Mouse (Mus musculus) MN1 (cell line): ENCODE results near the gene Junb.

Experiments used
- DNase-seq: peaks from one replicate; pipeline ENCODE4 v3.0.0-alpha.2; 2016; ENCODE audit warnings: low spot score

Junb gene

GRCm38 (mm10) chr8:84970913-84971312, 7.6 kb downstream of the Junb start:
- DNase-seq: no peak

- peak; percentile 49 for DNase-seq
Observed at GRCm38 (mm10) chr8:84970135-84970790, 8.3 kb downstream of the Junb start.

GRCm38 (mm10) chr8:84969241-84970134, 9.0 kb downstream of the Junb start, which contains the start of the genes Gm49661, Prdx2 and Rnaseh2a:
Gene Gm49661 (minus strand): TSS chr8:84969433.
Gene Prdx2 (plus strand): TSS chr8:84969587.
Gene Rnaseh2a (minus strand): TSS chr8:84969767.
- DNase-seq: peak; percentile 83

GRCm38 (mm10) chr8:84968650-84969049, 9.9 kb downstream of the Junb start:
- peak; percentile 56 for DNase-seq

- no peak for DNase-seq
Observed at GRCm38 (mm10) chr8:84967532-84968304, 10.8 kb downstream of the Junb start.

GRCm38 (mm10) chr8:84966603-84967002, 11.9 kb downstream of the Junb start:
- peak; percentile 44 for DNase-seq

GRCm38 (mm10) chr8:84965731-84966291, 12.7 kb downstream of the Junb start:
- DNase-seq: peak; percentile 99

GRCm38 (mm10) chr8:84963952-84964351, 14.6 kb downstream of the Junb start:
- DNase-seq: no peak

GRCm38 (mm10) chr8:84959811-84960210, 18.7 kb downstream of the Junb start:
- no peak for DNase-seq

GRCm38 (mm10) chr8:84956768-84957167, 21.8 kb downstream of the Junb start:
- DNase-seq: peak; percentile 92

- peak; percentile 78 for DNase-seq
Observed at GRCm38 (mm10) chr8:84952612-84953255, 25.8 kb downstream of the Junb start.

- no peak for DNase-seq
Observed at GRCm38 (mm10) chr8:84949753-84950152, 28.8 kb downstream of the Junb start.

- no peak for DNase-seq
Observed at GRCm38 (mm10) chr8:84947241-84947545, 31.3 kb downstream of the Junb start.

GRCm38 (mm10) chr8:84946528-84947240, 31.8 kb downstream of the Junb start, which contains the start of gene Rtbdn:
Gene Rtbdn (plus strand): TSS chr8:84946991.
- DNase-seq: peak; percentile 86

GRCm38 (mm10) chr8:84945633-84946527, 32.6 kb downstream of the Junb start:
- peak; percentile 90 for DNase-seq

- DNase-seq: peak; percentile 87
Observed at GRCm38 (mm10) chr8:84945235-84945632, 33.3 kb downstream of the Junb start.

GRCm38 (mm10) chr8:84944478-84945160, 33.9 kb downstream of the Junb start:
- DNase-seq: peak; percentile 94

GRCm38 (mm10) chr8:84943699-84944098, 34.8 kb downstream of the Junb start:
- DNase-seq: peak; percentile 79
